Mouse (Mus musculus) forebrain, embryonic 13.5 days (tissue): ENCODE measurements around the gene Olfr654. TPM values are rescaled to one million over a fixed set of nuclear protein-coding genes. Genes with fewer than 3 reads are reported as not detected.

Experiments used
- polyA plus RNA-seq: library from polyadenylated mRNA; unstranded; fragments of >200 nt; fragmentation: Nextera tagmentation; extraction: Ambion mirVana; gene quantifications from 2 replicates; pipeline ENCODE4 v1.2.1, GENCODE M21; 2015

Olfr654 gene
- polyA plus RNA-seq, 1 experiment from 2014 or later, result not detected

Other genes with a start within 250 kb of the Olfr654 start
- gene Trim12c, start 233.7 kb upstream of the Olfr654 start, polyA plus RNA-seq, result 0.71 and 0.77 TPM in 2 replicates
- gene Trim30b, start 217.1 kb upstream of the Olfr654 start, polyA plus RNA-seq, result not detected in 2 replicates
- not detected in 2 replicates for gene Trim30c, start 186.2 kb upstream of the Olfr654 start, polyA plus RNA-seq
- gene Trim30a, start 121.8 kb upstream of the Olfr654 start, polyA plus RNA-seq, result 0.45 and 0.78 TPM in 2 replicates
- gene Trim30d, start 79.2 kb upstream of the Olfr654 start, polyA plus RNA-seq, result 0.09 TPM in 1 of 2 replicates, not detected in the other
- gene Olfr651, start 36.9 kb upstream of the Olfr654 start, polyA plus RNA-seq, result not detected in 2 replicates
- 0.03 TPM in 1 of 2 replicates, not detected in the other for gene Olfr652, start 26.1 kb upstream of the Olfr654 start, polyA plus RNA-seq
- gene Olfr653, start 9.7 kb upstream of the Olfr654 start, polyA plus RNA-seq, result not detected in 2 replicates
- gene Olfr655, start 14.8 kb downstream of the Olfr654 start, polyA plus RNA-seq, result not detected in 2 replicates
- not detected in 2 replicates for gene Olfr656, start 26.9 kb downstream of the Olfr654 start, polyA plus RNA-seq
- gene Olfr657, start 37.8 kb downstream of the Olfr654 start, polyA plus RNA-seq, result not detected in 2 replicates
- 0.06 and 0.10 TPM in 2 replicates for gene Olfr658, start 60.3 kb downstream of the Olfr654 start, polyA plus RNA-seq
- gene Olfr659, start 79.7 kb downstream of the Olfr654 start, polyA plus RNA-seq, result not detected in 2 replicates
- not detected in 2 replicates for gene Olfr661, start 99.5 kb downstream of the Olfr654 start, polyA plus RNA-seq
- gene Usp17le, start 190.4 kb downstream of the Olfr654 start, polyA plus RNA-seq, result not detected in 2 replicates